Mouse (Mus musculus) intestine, postnatal 0 days (tissue): Measurements from ENCODE around the gene Tyw1. TPM values are rescaled to one million over a fixed set of nuclear protein-coding genes. Genes with fewer than 3 reads are reported as not detected.

Experiments
- ATAC-seq: fragments of 200-750 bp; cut with Nextera tagmentation; 2 replicates; pipeline ENCODE4 v1.8.0; 2017; ENCODE audit warnings: mild to moderate bottlenecking, moderate TSS enrichment, moderate library complexity
- H3K27ac ChIP-seq: fragments of 300-500 bp; sonication (generic); 2 replicates; pipeline ENCODE4 v1.5.1; 2014; ENCODE audit warnings: mild to moderate bottlenecking, low read depth, low read length, moderate library complexity
- H3K27me3 ChIP-seq: fragments of 300-500 bp; sonication (generic); replicated peaks from 2 replicates; pipeline ENCODE4 v1.6.1; 2014; ENCODE audit warnings: low read length, mixed read lengths; ENCODE audit not compliant: control insufficient read depth, insufficient read depth
- H3K36me3 ChIP-seq: fragments of 300-500 bp; sonication (generic); 2 replicates; pipeline ENCODE4 v1.6.1; 2014; ENCODE audit warnings: mild to moderate bottlenecking, moderate library complexity; ENCODE audit not compliant: control insufficient read depth, insufficient read depth
- H3K4me1 ChIP-seq: fragments of 300-500 bp; sonication (generic); replicated peaks from 2 replicates; pipeline ENCODE4 v1.6.1; 2014; ENCODE audit warnings: antibody characterized with exemption, low read length, mixed read lengths; ENCODE audit not compliant: control insufficient read depth, insufficient read depth
- H3K4me2 ChIP-seq: fragments of 300-500 bp; sonication (generic); replicated peaks from 2 replicates; pipeline ENCODE4 v1.6.1; 2014; ENCODE audit warnings: low read depth, mild to moderate bottlenecking, moderate library complexity
- H3K4me3 ChIP-seq: fragments of 300-500 bp; sonication (generic); 2 replicates; pipeline ENCODE4 v1.5.1; 2014; ENCODE audit warnings: low read depth, low read length
- H3K9ac ChIP-seq: fragments of 300-500 bp; sonication (generic); 2 replicates; pipeline ENCODE4 v1.6.1; 2014; ENCODE audit warnings: mild to moderate bottlenecking, low read depth, low read length
- H3K9me3 ChIP-seq: fragments of 300-500 bp; sonication (generic); 2 replicates; pipeline ENCODE4 v1.6.1; 2016; ENCODE audit warnings: mixed run types; ENCODE audit not compliant: control insufficient read depth
- CTCF ChIP-seq: sonication (generic); IDR thresholded peaks from 2 replicates; pipeline ENCODE4 v1.5.1; 2016; ENCODE audit warnings: low read depth, mild to moderate bottlenecking, control low read depth, antibody characterized with exemption, moderate library complexity
- whole genome bisulfite sequencing: fragments of 180-500 bp; shearing (Covaris S2); extraction: QIAGEN DNeasy Blood & Tissue Kit; methylation state at CpG from one replicate; pipeline ENCODE4 v1.1.7; 2014; 5-methylcytosine and 5-hydroxymethylcytosine counted together
- polyA plus RNA-seq: library from polyadenylated mRNA; unstranded; fragments of >200 nt; fragmentation: Nextera tagmentation; extraction: Ambion mirVana; gene quantifications from 2 replicates; pipeline ENCODE4 v1.2.1, GENCODE M21; 2015

The Tyw1 gene
- polyA plus RNA-seq, 1 experiment from 2014 or later: 12.0 TPM

DNA sequence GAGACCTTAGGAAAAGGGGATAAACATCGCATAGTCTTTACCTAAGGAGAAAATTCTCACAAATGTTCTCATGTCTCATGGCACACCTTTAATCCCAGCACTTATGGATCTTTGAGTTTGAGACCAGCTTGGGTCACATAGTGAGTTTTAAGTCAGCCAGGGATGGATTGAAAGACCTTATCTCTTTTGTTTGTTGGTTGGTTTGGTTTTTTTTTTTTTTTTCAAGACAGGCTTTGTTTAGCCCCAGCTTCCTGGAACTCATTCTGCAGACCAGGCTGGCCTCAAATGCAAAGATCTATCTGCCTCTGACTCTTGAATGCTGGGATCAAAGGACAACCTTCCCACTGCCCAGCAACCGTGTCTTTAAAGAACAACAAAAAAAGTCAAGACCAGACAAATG is 34.1 kb upstream of the Tyw1 start:
- H3K27me3 ChIP-seq: no peaks in the 10 kb centered on the region
- WGBS: 44% methylated on average over 2 of the region's 2 CpGs

DNA sequence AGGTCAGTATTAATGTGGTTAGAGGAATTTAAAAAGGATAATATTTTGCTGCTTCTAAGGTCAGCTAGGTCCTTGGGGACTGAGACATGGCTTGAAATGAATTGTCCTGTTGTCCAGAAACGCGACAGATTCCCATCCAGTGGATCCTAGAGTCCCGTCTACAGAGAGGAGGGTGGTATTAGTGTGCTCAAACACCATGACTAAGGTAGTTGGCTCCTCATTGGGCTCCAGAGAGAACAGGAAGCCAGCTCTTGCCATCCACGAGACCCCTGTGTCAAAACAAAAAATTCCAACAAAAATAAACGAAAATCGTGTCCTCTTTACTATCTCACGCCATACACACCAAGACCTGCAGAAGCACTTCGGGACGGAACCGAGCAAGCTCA is 33.7 kb upstream of the Tyw1 start:
- ATAC-seq: peak; percentile 9
- no peaks in the 10 kb centered on the region for H3K36me3 ChIP-seq
- peak overlapping the region; percentile 96 for H3K27ac ChIP-seq
- H3K4me2 ChIP-seq: peak overlapping the region; percentile 75
- H3K4me3 ChIP-seq: peak overlapping the region; percentile 98
- WGBS: 0% methylated on average over 10 of the region's 10 CpGs
- H3K4me1 ChIP-seq: no peaks in the 10 kb centered on the region
- no peaks in the 10 kb centered on the region for H3K27me3 ChIP-seq
- TF ChIP-seq CTCF: no peak
- H3K9me3 ChIP-seq: no peaks in the 10 kb centered on the region
- H3K9ac ChIP-seq: peak overlapping the region; percentile 99

More for the DNA sequence above, 34.1 kb upstream of the Tyw1 start:
- no peaks in the 10 kb centered on the region for H3K36me3 ChIP-seq
- peak; percentile 26; the same call in 1 of the 2 replicates for ATAC-seq
- H3K27ac ChIP-seq: peak overlapping the region; percentile 96
- H3K4me1 ChIP-seq: no peaks in the 10 kb centered on the region
- no peak for TF ChIP-seq CTCF
- H3K4me2 ChIP-seq: peak overlapping the region; percentile 75
- H3K4me3 ChIP-seq: peak overlapping the region; percentile 98
- H3K9me3 ChIP-seq: no peaks in the 10 kb centered on the region
- H3K9ac ChIP-seq: peak overlapping the region; percentile 99; the same call in 1 of the 2 replicates

- Histone ChIP-seq H3K4me3 (peak overlapping the region; percentile 98), H3K27me3 (no peaks in the 10 kb centered on the region), H3K4me2 (peak overlapping the region; percentile 75), H3K9ac (peak overlapping the region; percentile 99), H3K4me1 (no peaks in the 10 kb centered on the region), H3K9me3 (no peaks in the 10 kb centered on the region), H3K27ac (peak overlapping the region; percentile 96), H3K36me3 (no peaks in the 10 kb centered on the region)
- TF ChIP-seq CTCF: peak; percentile 71
- WGBS: under 1% methylated on average over 86 of the region's 88 CpGs
- peak; percentile 80 for ATAC-seq
These were observed 33.0 kb upstream of the Tyw1 start for GRCm38 (mm10) chr5:130222146-130223004.

DNA sequence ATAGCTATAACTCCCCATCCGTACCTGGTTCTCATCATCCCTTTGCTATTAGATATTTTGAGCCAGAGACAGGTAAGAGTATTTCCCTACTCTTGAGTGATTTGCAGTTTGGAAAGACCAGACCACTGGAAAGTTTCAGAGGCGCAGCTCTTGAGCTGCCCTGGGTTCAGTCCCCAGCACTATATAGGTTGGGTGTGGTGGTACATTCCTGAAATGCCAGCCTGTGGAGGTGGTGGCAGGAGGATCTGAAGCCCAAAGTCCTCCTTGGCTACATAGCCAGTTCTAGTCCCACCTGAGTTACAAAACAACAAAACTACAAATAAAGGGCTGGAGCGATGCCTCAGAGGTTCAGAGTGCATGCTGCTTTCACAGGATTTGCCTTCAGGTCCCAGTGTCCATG is 28.6 kb upstream of the Tyw1 start:
- ATAC-seq: no peak
- H3K4me1 ChIP-seq: no peaks in the 10 kb centered on the region
- H3K27me3 ChIP-seq: no peaks in the 10 kb centered on the region
- H3K4me2 ChIP-seq: no peak overlapping the region
- peaks cover 19% of the 10 kb centered on the region for H3K36me3 ChIP-seq
- no peak overlapping the region for H3K4me3 ChIP-seq
- 83% methylated on average over 3 of the region's 3 CpGs for WGBS
- H3K9ac ChIP-seq: no peak overlapping the region
- no peak for TF ChIP-seq CTCF
- no peak overlapping the region for H3K27ac ChIP-seq
- H3K9me3 ChIP-seq: no peaks in the 10 kb centered on the region

- Histone ChIP-seq H3K4me3 (no peak overlapping the region), H3K36me3 (peaks cover 32% of the 10 kb centered on the region), H3K4me1 (no peaks in the 10 kb centered on the region), H3K9ac (no peak overlapping the region), H3K27ac (no peak overlapping the region), H3K4me2 (no peak overlapping the region), H3K9me3 (no peaks in the 10 kb centered on the region), H3K27me3 (no peaks in the 10 kb centered on the region)
- WGBS: 61% methylated on average over 4 of the region's 4 CpGs
- no peak for TF ChIP-seq CTCF
- ATAC-seq: no peak
These were observed 27.3 kb upstream of the Tyw1 start for GRCm38 (mm10) chr5:130228120-130228519.

DNA sequence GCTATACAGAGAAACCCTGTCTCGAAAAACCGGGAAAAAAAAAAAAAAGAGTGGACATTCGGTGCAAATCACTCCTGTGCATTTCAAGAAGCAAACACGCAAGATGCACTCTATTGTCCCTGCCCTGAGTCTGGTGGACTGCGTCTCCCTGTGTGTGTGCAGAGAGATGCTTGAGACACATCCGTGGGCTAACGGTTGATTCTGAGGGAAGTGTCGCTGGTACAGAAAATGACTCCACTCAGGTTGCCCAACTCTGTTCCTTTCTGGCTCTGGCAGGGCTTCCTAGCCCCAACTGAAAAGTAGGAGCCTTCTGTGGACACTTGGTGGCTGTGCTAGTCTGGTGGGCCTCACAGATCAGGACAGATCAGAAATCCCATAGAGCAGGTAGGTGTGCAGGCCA is 19.1 kb upstream of the Tyw1 start:
- Histone ChIP-seq H3K4me2 (no peak overlapping the region), H3K27me3 (no peaks in the 10 kb centered on the region), H3K9ac (no peak overlapping the region), H3K36me3 (peaks cover 96% of the 10 kb centered on the region), H3K9me3 (no peaks in the 10 kb centered on the region), H3K4me1 (no peaks in the 10 kb centered on the region), H3K27ac (no peak overlapping the region), H3K4me3 (no peak overlapping the region)
- ATAC-seq: no peak
- over 99% methylated on average over 8 of the region's 8 CpGs for WGBS
- TF ChIP-seq CTCF: no peak
